Mouse (Mus musculus): ENCODE results near the gene Olfr955. TPM values are rescaled to one million over a fixed set of nuclear protein-coding genes. Genes with fewer than 3 reads are reported as not detected.

The Olfr955 gene
- total and polyA plus RNA-seq, 2 experiments from 2014 or later = not detected

- Histone ChIP-seq H3K27ac (ENCODE audit: low read depth, low read length) (no peak within 1 kb of the TSS), H3K4me3 (ENCODE audit: low read depth, low read length) (no peak within 1 kb of the TSS), H3K9ac (replicated peaks; ENCODE audit: low read length, poor library complexity, severe bottlenecking) (no peak within 1 kb of the TSS), H3K36me3 (ENCODE audit: insufficient read depth, low read length) (no peaks in the 10 kb centered on the region), H3K4me1 (ENCODE audit: insufficient read depth, low read length) (no peaks in the 10 kb centered on the region), H3K27me3 (ENCODE audit: insufficient read depth, low read length) (no peaks in the 10 kb centered on the region), H3K4me2 (ENCODE audit: low read depth, low read length, poor library complexity, severe bottlenecking) (no peak within 1 kb of the TSS), H3K9me3 (ENCODE audit: low read length) (no peaks in the 10 kb centered on the region)
- WGBS = 88% methylated on average over 6 of the region's 6 CpGs
- DNase-seq (ENCODE audit: low spot score) = no peak
- ATAC-seq (ENCODE audit: low FRiP score) = no peak
- TF ChIP-seq CTCF (IDR thresholded peaks at IDR 0.05) = no peak
Measured at GRCm38 (mm10) chr9:39456401-39456800, 15.3 kb downstream of the Olfr955 start, which contains the start of gene Olfr954. Gene Olfr954 (plus strand): TSS chr9:39456701.

- Histone ChIP-seq H3K9me3 (ENCODE audit: low read length) (no peaks in the 10 kb centered on the region), H3K27ac (ENCODE audit: low read depth, low read length) (no peak within 1 kb of the TSS), H3K36me3 (ENCODE audit: insufficient read depth, low read length) (no peaks in the 10 kb centered on the region), H3K4me1 (ENCODE audit: insufficient read depth, low read length) (no peaks in the 10 kb centered on the region), H3K9ac (replicated peaks; ENCODE audit: low read length, poor library complexity, severe bottlenecking) (no peak within 1 kb of the TSS), H3K4me3 (ENCODE audit: low read depth, low read length) (no peak within 1 kb of the TSS), H3K4me2 (ENCODE audit: low read depth, low read length, poor library complexity, severe bottlenecking) (no peak within 1 kb of the TSS), H3K27me3 (ENCODE audit: insufficient read depth, low read length) (no peaks in the 10 kb centered on the region)
- ATAC-seq (ENCODE audit: low FRiP score) (no peak), DNase-seq (ENCODE audit: low spot score) (no peak)
- no peak for TF ChIP-seq CTCF (IDR thresholded peaks at IDR 0.05)
Measured at GRCm38 (mm10) chr9:39427048-39427447, 44.7 kb downstream of the Olfr955 start, which contains the start of gene Olfr952. Gene Olfr952 (minus strand): TSS chr9:39427148.

Other genes starting within 250 kb of the Olfr955 start
- not detected in 2 replicates for gene Olfr1537, start 221.9 kb downstream of the Olfr955 start, total RNA-seq (2014; rRNA removed)
- gene Olfr1537, start 221.9 kb downstream of the Olfr955 start, polyA plus RNA-seq (2015; fragmentation: Nextera tagmentation; extraction: Ambion mirVana) = not detected in 2 replicates
- gene Olfr945, start 195.1 kb downstream of the Olfr955 start, total RNA-seq (2014; rRNA removed) = not detected in 2 replicates
- gene Olfr945, start 195.1 kb downstream of the Olfr955 start, polyA plus RNA-seq (2015; fragmentation: Nextera tagmentation; extraction: Ambion mirVana) = not detected in 2 replicates
- gene Olfr948, start 145.9 kb downstream of the Olfr955 start, total RNA-seq (2014; rRNA removed) = not detected in 2 replicates
- not detected in 2 replicates for gene Olfr948, start 145.9 kb downstream of the Olfr955 start, polyA plus RNA-seq (2015; fragmentation: Nextera tagmentation; extraction: Ambion mirVana)
- gene Olfr951, start 84.5 kb downstream of the Olfr955 start, total RNA-seq (2014; rRNA removed) = not detected in 2 replicates
- gene Olfr951, start 84.5 kb downstream of the Olfr955 start, polyA plus RNA-seq (2015; fragmentation: Nextera tagmentation; extraction: Ambion mirVana) = not detected in 2 replicates
- gene Olfr952, start 44.8 kb downstream of the Olfr955 start, total RNA-seq (2014; rRNA removed) = not detected in 2 replicates
- not detected in 2 replicates for gene Olfr952, start 44.8 kb downstream of the Olfr955 start, polyA plus RNA-seq (2015; fragmentation: Nextera tagmentation; extraction: Ambion mirVana)
- not detected in 2 replicates for gene Olfr954, start 15.2 kb downstream of the Olfr955 start, total RNA-seq (2014; rRNA removed)
- not detected in 2 replicates for gene Olfr954, start 15.2 kb downstream of the Olfr955 start, polyA plus RNA-seq (2015; fragmentation: Nextera tagmentation; extraction: Ambion mirVana)
- not detected in 2 replicates for gene Olfr44, start 22.1 kb upstream of the Olfr955 start, total RNA-seq (2014; rRNA removed)
- gene Olfr44, start 22.1 kb upstream of the Olfr955 start, polyA plus RNA-seq (2015; fragmentation: Nextera tagmentation; extraction: Ambion mirVana) = not detected in 2 replicates
- gene Olfr957, start 43.9 kb upstream of the Olfr955 start, total RNA-seq (2014; rRNA removed) = not detected in 2 replicates
- not detected in 2 replicates for gene Olfr957, start 43.9 kb upstream of the Olfr955 start, polyA plus RNA-seq (2015; fragmentation: Nextera tagmentation; extraction: Ambion mirVana)
- not detected in 2 replicates for gene Olfr958, start 82.1 kb upstream of the Olfr955 start, total RNA-seq (2014; rRNA removed)
- gene Olfr958, start 82.1 kb upstream of the Olfr955 start, polyA plus RNA-seq (2015; fragmentation: Nextera tagmentation; extraction: Ambion mirVana) = not detected in 2 replicates
- 0.16 TPM in 1 of 2 replicates, not detected in the other for gene Olfr959, start 103.6 kb upstream of the Olfr955 start, total RNA-seq (2014; rRNA removed)
- 0.05 TPM in 1 of 2 replicates, not detected in the other for gene Olfr959, start 103.6 kb upstream of the Olfr955 start, polyA plus RNA-seq (2015; fragmentation: Nextera tagmentation; extraction: Ambion mirVana)
- 363 and 387 TPM in 2 replicates for gene AW551984, start 132.5 kb upstream of the Olfr955 start, total RNA-seq (2014; rRNA removed)
- 260 and 267 TPM in 2 replicates for gene AW551984, start 132.5 kb upstream of the Olfr955 start, polyA plus RNA-seq (2015; fragmentation: Nextera tagmentation; extraction: Ambion mirVana)
- gene Olfr148, start 138.7 kb upstream of the Olfr955 start, total RNA-seq (2014; rRNA removed) = not detected in 2 replicates
- gene Olfr148, start 138.7 kb upstream of the Olfr955 start, polyA plus RNA-seq (2015; fragmentation: Nextera tagmentation; extraction: Ambion mirVana) = not detected in 2 replicates
- gene Olfr960, start 149.4 kb upstream of the Olfr955 start, total RNA-seq (2014; rRNA removed) = not detected in 2 replicates
- not detected in 2 replicates for gene Olfr960, start 149.4 kb upstream of the Olfr955 start, polyA plus RNA-seq (2015; fragmentation: Nextera tagmentation; extraction: Ambion mirVana)
- gene Olfr961, start 173.1 kb upstream of the Olfr955 start, total RNA-seq (2014; rRNA removed) = not detected in 2 replicates
- not detected in 2 replicates for gene Olfr961, start 173.1 kb upstream of the Olfr955 start, polyA plus RNA-seq (2015; fragmentation: Nextera tagmentation; extraction: Ambion mirVana)
- not detected in 2 replicates for gene Olfr963, start 195.3 kb upstream of the Olfr955 start, total RNA-seq (2014; rRNA removed)
- gene Olfr963, start 195.3 kb upstream of the Olfr955 start, polyA plus RNA-seq (2015; fragmentation: Nextera tagmentation; extraction: Ambion mirVana) = not detected in 2 replicates
- not detected in 2 replicates for gene Olfr149, start 235.2 kb upstream of the Olfr955 start, total RNA-seq (2014; rRNA removed)
- gene Olfr149, start 235.2 kb upstream of the Olfr955 start, polyA plus RNA-seq (2015; fragmentation: Nextera tagmentation; extraction: Ambion mirVana) = not detected in 2 replicates
- gene Olfr965, start 239.4 kb upstream of the Olfr955 start, total RNA-seq (2014; rRNA removed) = not detected in 2 replicates
- not detected in 2 replicates for gene Olfr965, start 239.4 kb upstream of the Olfr955 start, polyA plus RNA-seq (2015; fragmentation: Nextera tagmentation; extraction: Ambion mirVana)

Data from midbrain, postnatal 0 days (tissue).